Mouse (Mus musculus) forebrain, postnatal 0 days (tissue): Measurements from ENCODE around the gene 1700020L24Rik. TPM values are rescaled to one million over a fixed set of nuclear protein-coding genes. Genes with fewer than 3 reads are reported as not detected.

Experiments
- ATAC-seq: fragments of 200-750 bp; cut with Nextera tagmentation; 2 replicates; pipeline ENCODE4 v1.8.0; 2017; ENCODE audit warnings: mild to moderate bottlenecking, moderate library complexity
- DNase-seq: peaks from one replicate; pipeline ENCODE4 v3.0.0-alpha.2; 2015
- H3K27ac ChIP-seq: fragments of 300-500 bp; sonication (generic); 2 replicates; pipeline ENCODE4 v1.5.1; 2014; ENCODE audit warnings: low read depth, mild to moderate bottlenecking, antibody characterized with exemption, low read length, moderate library complexity, mixed read lengths
- H3K27me3 ChIP-seq: fragments of 300-500 bp; sonication (generic); 2 replicates; pipeline ENCODE4 v1.6.1; 2014; ENCODE audit warnings: mild to moderate bottlenecking, low read length, mixed read lengths; ENCODE audit not compliant: insufficient read depth
- H3K36me3 ChIP-seq: fragments of 300-500 bp; sonication (generic); 2 replicates; pipeline ENCODE4 v1.6.1; 2014; ENCODE audit warnings: mild to moderate bottlenecking, moderate library complexity; ENCODE audit not compliant: insufficient read depth
- H3K4me1 ChIP-seq: fragments of 300-500 bp; sonication (generic); 2 replicates; pipeline ENCODE4 v1.6.1; 2014; ENCODE audit warnings: antibody characterized with exemption; ENCODE audit not compliant: insufficient read depth
- H3K4me2 ChIP-seq: fragments of 300-500 bp; sonication (generic); 2 replicates; pipeline ENCODE4 v1.6.1; 2014; ENCODE audit warnings: low read depth, mild to moderate bottlenecking, moderate library complexity
- H3K4me3 ChIP-seq: fragments of 300-500 bp; sonication (generic); 2 replicates; pipeline ENCODE4 v1.5.1; 2014; ENCODE audit warnings: low read depth, low read length, mixed read lengths
- H3K9ac ChIP-seq: fragments of 300-500 bp; sonication (generic); 2 replicates; pipeline ENCODE4 v1.6.1; 2014; ENCODE audit warnings: mild to moderate bottlenecking
- H3K9me3 ChIP-seq: fragments of 300-500 bp; sonication (generic); 2 replicates; pipeline ENCODE4 v1.6.1; 2016; ENCODE audit warnings: low read length
- CTCF ChIP-seq: sonication (generic); IDR thresholded peaks from 2 replicates; pipeline ENCODE4 v1.5.1; 2016; ENCODE audit warnings: antibody characterized with exemption, control low read depth, low read depth
- WGBS: fragments of 180-500 bp; shearing (Covaris S2); extraction: QIAGEN DNeasy Blood & Tissue Kit; methylation state at CpG from one replicate; pipeline ENCODE4 v1.1.7; 2014; 5-methylcytosine and 5-hydroxymethylcytosine counted together
- polyA plus RNA-seq: library from polyadenylated mRNA; unstranded; fragments of >200 nt; fragmentation: Nextera tagmentation; extraction: Ambion mirVana; gene quantifications from 2 replicates; pipeline ENCODE4 v1.2.1, GENCODE M21; 2015
- total RNA-seq: library from RNA; depleted of rRNA; stranded (reverse); fragments of >200 nt; gene quantifications from 2 replicates; pipeline ENCODE4 v1.2.3, GENCODE M21; 2014; rRNA removed

Gene 1700020L24Rik
- total RNA-seq (0.24 and 0.77 TPM in 2 replicates), polyA plus RNA-seq (0.40 and 0.63 TPM in 2 replicates)

DNA sequence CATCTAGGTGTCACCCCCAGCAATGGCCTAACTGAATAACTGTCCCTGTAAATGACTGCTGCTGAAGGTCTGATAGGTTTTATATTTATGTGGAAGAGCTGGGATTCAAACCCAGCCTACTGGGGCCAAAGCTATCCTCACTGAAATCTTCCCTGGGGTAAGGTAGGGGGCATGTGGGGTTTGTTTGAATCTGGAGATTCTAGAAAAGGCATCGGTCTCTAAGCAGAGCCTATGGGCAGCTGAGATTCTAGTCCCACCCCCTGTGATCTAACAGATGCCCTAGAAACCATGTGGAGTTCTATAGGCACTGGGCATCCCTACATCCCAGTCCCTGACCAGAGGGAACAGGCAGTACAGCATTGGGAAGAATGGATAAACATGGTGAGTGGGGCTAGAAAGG is at the start of gene 1700020L24Rik:
1700020L24Rik (plus strand) TSS at position 301 of the 400 bp plus-strand sequence.
- WGBS = 87% methylated on average over 1 of the region's 1 CpGs
- DNase-seq (no peak), ATAC-seq (no peak)
- no peaks in the 10 kb centered on the region for H3K9me3 ChIP-seq
- H3K27ac ChIP-seq = no peak within 1 kb of the TSS
- no peak within 1 kb of the TSS for H3K9ac ChIP-seq
- no peak for TF ChIP-seq CTCF
- H3K4me3 ChIP-seq = no peak within 1 kb of the TSS
- no peaks in the 10 kb centered on the region for H3K36me3 ChIP-seq
- no peak within 1 kb of the TSS for H3K4me2 ChIP-seq
- H3K27me3 ChIP-seq = peaks cover 11% of the 10 kb centered on the region
- no peaks in the 10 kb centered on the region for H3K4me1 ChIP-seq

DNA sequence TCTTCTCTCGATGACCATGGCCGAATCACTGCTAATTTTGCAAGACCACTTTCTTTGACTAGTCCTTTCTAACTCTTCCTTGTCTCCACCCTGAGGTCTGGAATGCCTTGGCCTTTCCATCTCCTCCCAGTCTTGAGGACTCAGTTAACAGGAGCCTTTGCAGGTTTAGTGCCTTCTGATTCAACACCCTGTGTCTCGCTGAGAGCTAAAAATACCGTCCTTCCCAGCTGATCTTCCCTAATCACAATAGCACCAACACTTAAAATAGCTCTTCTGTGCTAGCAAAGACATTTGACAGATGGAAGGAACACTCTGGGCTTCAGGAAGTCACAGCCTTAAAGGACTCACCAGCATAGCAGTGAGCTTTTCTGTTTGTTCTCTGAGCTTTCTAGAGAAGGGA is 44.4 kb upstream of the 1700020L24Rik start:
- no peaks in the 10 kb centered on the region for H3K9me3 ChIP-seq
- H3K4me1 ChIP-seq = no peaks in the 10 kb centered on the region
- 77% methylated on average over 4 of the region's 4 CpGs for WGBS
- H3K4me2 ChIP-seq = no peak overlapping the region
- DNase-seq (no peak), ATAC-seq (no peak)
- peak overlapping the region; percentile 22; the same call in 1 of the 2 replicates for H3K27ac ChIP-seq
- no peak for TF ChIP-seq CTCF
- no peaks in the 10 kb centered on the region for H3K27me3 ChIP-seq
- no peak overlapping the region for H3K9ac ChIP-seq
- H3K36me3 ChIP-seq = peaks cover 46% of the 10 kb centered on the region
- H3K4me3 ChIP-seq = no peak overlapping the region

DNA sequence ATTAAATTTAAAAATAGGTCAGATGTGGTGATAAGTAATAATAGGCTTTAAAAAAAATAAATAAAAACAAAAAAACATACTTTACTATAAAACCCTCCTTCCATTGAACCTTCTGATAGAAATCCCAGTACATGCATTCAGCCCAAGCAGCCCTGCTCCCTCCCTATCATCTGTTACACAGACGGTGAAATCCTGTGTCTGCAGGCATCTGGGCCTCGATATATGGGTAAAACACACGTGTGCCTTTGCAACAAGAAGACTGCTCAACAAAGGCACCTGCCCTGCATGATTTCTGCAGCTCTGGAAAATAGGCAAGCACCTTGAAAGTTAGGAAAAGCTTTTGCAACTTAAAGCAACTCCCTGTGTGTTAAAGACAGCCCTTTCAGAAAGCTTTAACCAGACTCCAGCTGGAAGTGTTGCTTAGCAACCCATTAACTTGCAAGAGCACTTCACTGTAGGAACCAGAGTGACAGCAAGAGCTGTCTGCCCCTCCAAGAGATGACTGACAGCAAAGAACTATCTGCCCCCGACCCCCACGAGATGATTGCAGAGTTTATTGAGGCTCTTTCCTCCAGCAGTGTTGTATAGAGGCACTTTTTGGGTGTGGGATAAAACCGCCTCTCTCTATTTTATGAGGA is 42.6 kb upstream of the 1700020L24Rik start:
- 13% methylated on average over 6 of the region's 6 CpGs for WGBS
- peak; percentile 94 for ATAC-seq

DNA sequence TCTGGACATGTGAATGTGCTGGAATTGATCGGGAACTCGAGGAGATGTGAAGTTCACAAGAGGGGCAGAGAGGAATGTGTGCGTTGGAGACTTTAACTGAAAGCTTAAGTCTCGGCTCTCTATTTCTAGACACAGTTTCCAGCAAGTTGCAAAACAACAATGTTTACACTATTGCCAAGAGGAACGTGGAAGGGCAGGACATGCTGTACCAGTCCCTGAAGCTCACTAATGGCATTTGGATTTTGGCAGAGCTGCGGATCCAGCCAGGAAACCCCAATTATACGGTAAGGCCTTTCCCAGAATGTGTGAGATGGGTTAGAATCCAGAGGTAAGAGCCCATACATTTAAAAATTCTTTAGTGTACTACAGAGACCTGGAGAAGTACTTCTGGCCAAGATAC is 39.9 kb upstream of the 1700020L24Rik start:
- no peak for ATAC-seq
- Histone ChIP-seq H3K4me3 (no peak overlapping the region), H3K4me2 (no peak overlapping the region), H3K4me1 (no peaks in the 10 kb centered on the region), H3K9ac (no peak overlapping the region), H3K36me3 (peaks cover 36% of the 10 kb centered on the region), H3K27ac (no peak overlapping the region), H3K9me3 (no peaks in the 10 kb centered on the region), H3K27me3 (no peaks in the 10 kb centered on the region)
- DNase-seq = no peak
- TF ChIP-seq CTCF = no peak
- WGBS = 89% methylated on average over 7 of the region's 7 CpGs

More for the DNA sequence above, 42.6 kb upstream of the 1700020L24Rik start:
- Histone ChIP-seq H3K4me3 (no peak overlapping the region), H3K4me1 (no peaks in the 10 kb centered on the region), H3K9me3 (no peaks in the 10 kb centered on the region), H3K27me3 (no peaks in the 10 kb centered on the region), H3K9ac (no peak overlapping the region), H3K36me3 (peaks cover 52% of the 10 kb centered on the region), H3K27ac (peak overlapping the region; percentile 35; the same call in 1 of the 2 replicates), H3K4me2 (no peak overlapping the region)
- peak; percentile 63 for DNase-seq
- TF ChIP-seq CTCF = no peak

DNA sequence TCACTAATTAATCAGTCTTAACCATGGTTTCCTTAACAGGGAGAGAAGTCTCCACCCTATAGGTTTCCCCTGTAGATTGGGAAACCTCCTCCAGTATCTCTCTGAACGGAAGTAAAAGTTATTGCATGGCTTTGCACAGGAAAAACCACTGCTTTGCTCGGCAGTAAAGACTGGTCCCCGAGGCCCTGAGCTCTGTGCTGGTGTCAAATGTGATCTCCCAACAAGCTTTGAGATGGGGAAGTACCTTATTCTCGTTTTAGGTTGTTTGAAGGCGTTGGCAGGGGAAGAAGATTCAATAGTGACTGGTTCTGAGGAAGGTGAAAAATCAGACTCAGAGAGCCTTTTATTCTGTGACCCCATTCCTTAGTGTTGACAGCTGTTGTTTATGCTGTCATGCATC is 38.8 kb upstream of the 1700020L24Rik start:
- no peak for DNase-seq
- no peak overlapping the region for H3K4me2 ChIP-seq
- H3K4me3 ChIP-seq = no peak overlapping the region
- H3K27me3 ChIP-seq = no peaks in the 10 kb centered on the region
- H3K9me3 ChIP-seq = no peaks in the 10 kb centered on the region
- peaks cover 36% of the 10 kb centered on the region for H3K36me3 ChIP-seq
- H3K4me1 ChIP-seq = no peaks in the 10 kb centered on the region
- TF ChIP-seq CTCF = no peak
- H3K27ac ChIP-seq = no peak overlapping the region
- H3K9ac ChIP-seq = no peak overlapping the region
- 81% methylated on average over 5 of the region's 5 CpGs for WGBS
- no peak for ATAC-seq

DNA sequence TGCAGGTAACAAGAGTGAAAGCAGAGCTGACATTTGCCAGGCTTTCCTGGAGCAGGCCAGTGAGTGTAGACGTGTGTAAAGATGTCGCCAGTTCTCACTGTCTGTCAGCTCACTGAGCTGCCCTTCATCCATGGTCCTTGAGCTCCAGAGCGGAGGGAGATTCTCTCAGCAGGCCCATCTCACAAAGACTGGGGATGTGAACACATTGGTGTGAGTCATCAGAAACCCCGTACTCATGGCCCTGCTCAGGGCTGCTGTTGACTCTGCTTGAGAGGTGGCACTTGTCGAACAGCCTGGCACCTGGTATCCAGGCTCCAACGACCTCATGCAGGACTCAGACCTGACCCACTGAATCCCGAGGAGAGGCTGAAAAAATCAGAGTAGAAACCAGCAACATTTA is 33.7 kb upstream of the 1700020L24Rik start:
- Histone ChIP-seq H3K4me1 (peaks cover under 1% of the 10 kb centered on the region; the same call in 1 of the 2 replicates), H3K36me3 (peaks cover 23% of the 10 kb centered on the region), H3K9ac (no peak overlapping the region), H3K4me3 (no peak overlapping the region), H3K27ac (no peak overlapping the region), H3K9me3 (no peaks in the 10 kb centered on the region), H3K27me3 (no peaks in the 10 kb centered on the region), H3K4me2 (no peak overlapping the region)
- no peak for TF ChIP-seq CTCF
- DNase-seq (no peak), ATAC-seq (no peak)
- 84% methylated on average over 7 of the region's 7 CpGs for WGBS

DNA sequence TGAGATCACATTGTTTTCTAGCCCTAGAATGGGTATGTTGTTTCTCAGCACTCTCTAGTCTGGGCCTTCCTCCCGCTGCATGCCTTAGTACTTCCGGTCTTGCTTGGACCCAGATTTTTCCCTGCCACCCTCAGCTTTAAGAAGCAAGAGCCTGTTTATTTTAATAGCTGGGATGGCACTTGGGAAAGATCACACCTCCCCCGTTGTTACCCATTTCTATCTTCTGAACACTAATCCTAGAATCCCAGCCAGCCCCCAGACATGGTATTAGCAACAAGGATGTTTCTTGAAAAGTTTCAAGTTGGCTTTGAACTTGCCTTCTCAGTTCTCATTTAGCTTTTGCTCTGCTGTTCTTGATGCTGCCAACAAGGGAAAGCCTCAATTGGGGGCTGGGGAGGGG is 31.1 kb upstream of the 1700020L24Rik start:
- no peak for DNase-seq
- peaks cover 15% of the 10 kb centered on the region for H3K36me3 ChIP-seq
- no peaks in the 10 kb centered on the region for H3K27me3 ChIP-seq
- H3K27ac ChIP-seq = no peak overlapping the region
- peaks cover 4% of the 10 kb centered on the region; the same call in 1 of the 2 replicates for H3K4me1 ChIP-seq
- H3K4me3 ChIP-seq = no peak overlapping the region
- no peak overlapping the region for H3K4me2 ChIP-seq
- no peak for ATAC-seq
- no peaks in the 10 kb centered on the region for H3K9me3 ChIP-seq
- 75% methylated on average over 3 of the region's 3 CpGs for WGBS
- no peak for TF ChIP-seq CTCF
- no peak overlapping the region for H3K9ac ChIP-seq
